Mouse (Mus musculus): ENCODE measurements at regions not wholly inside any gene's neighbourhood (a gene's known extent, or its start where the extent isn't known, plus 50 kb on each side); places are given as distances from the start of the nearest gene placed in this dataset.
"Not testable (repeated sequence)": the region's sequence is repeated elsewhere in the genome, so short reads cannot be mapped to it uniquely, and the experiment has no call there.

- Histone ChIP-seq H3K9ac (replicated peaks; ENCODE audit: low read length) (no peak overlapping the region), H3K4me1 (ENCODE audit: control insufficient read depth, insufficient read depth, low read length) (no peaks in the 10 kb centered on the region), H3K4me2 (ENCODE audit: low read depth, low read length) (no peak overlapping the region), H3K9me3 (replicated peaks; ENCODE audit: control insufficient read depth, low read length) (no peaks in the 10 kb centered on the region), H3K27me3 (ENCODE audit: control insufficient read depth, insufficient read depth, low read length) (no peaks in the 10 kb centered on the region), H3K4me3 (ENCODE audit: low read depth, low read length) (no peak overlapping the region), H3K36me3 (replicated peaks; ENCODE audit: control insufficient read depth, insufficient read depth, low read depth, low read length) (no peaks in the 10 kb centered on the region), H3K27ac (replicated peaks; ENCODE audit: low read depth, low read length) (no peak overlapping the region)
- DNase-seq (ENCODE audit: low spot score) (no peak), ATAC-seq (replicated peaks; ENCODE audit: insufficient number of reproducible peaks, low FRiP score, low TSS enrichment, low read depth) (no peak)
- 94% methylated on average over 6 of the region's 6 CpGs for WGBS
These were observed 168.9 kb upstream of the Plcz1 start for GRCm38 (mm10) chr6:140210141-140210540.

- no peaks in the 10 kb centered on the region for H3K4me1 ChIP-seq (ENCODE audit: control insufficient read depth, insufficient read depth, low read length)
- H3K9me3 ChIP-seq (replicated peaks; ENCODE audit: control insufficient read depth, low read length), result no peaks in the 10 kb centered on the region
- ATAC-seq (replicated peaks; ENCODE audit: insufficient number of reproducible peaks, low FRiP score, low TSS enrichment, low read depth) (no peak), DNase-seq (ENCODE audit: low spot score) (no peak)
- no peak overlapping the region for H3K4me2 ChIP-seq (ENCODE audit: low read depth, low read length)
- H3K36me3 ChIP-seq (replicated peaks; ENCODE audit: control insufficient read depth, insufficient read depth, low read depth, low read length), result no peaks in the 10 kb centered on the region
- no peak overlapping the region for H3K4me3 ChIP-seq (ENCODE audit: low read depth, low read length)
- H3K27ac ChIP-seq (replicated peaks; ENCODE audit: low read depth, low read length), result no peak overlapping the region
- WGBS, result 71% methylated on average over 14 of the region's 14 CpGs
- no peaks in the 10 kb centered on the region for H3K27me3 ChIP-seq (ENCODE audit: control insufficient read depth, insufficient read depth, low read length)
- no peak overlapping the region for H3K9ac ChIP-seq (replicated peaks; ENCODE audit: low read length)
These were observed 167.8 kb upstream of the Plcz1 start for GRCm38 (mm10) chr6:140209083-140209482.

- Histone ChIP-seq H3K9me3 (replicated peaks; ENCODE audit: control insufficient read depth, low read length) (no peaks in the 10 kb centered on the region), H3K36me3 (replicated peaks; ENCODE audit: control insufficient read depth, insufficient read depth, low read depth, low read length) (no peaks in the 10 kb centered on the region), H3K4me2 (ENCODE audit: low read depth, low read length) (no peak overlapping the region), H3K4me3 (ENCODE audit: low read depth, low read length) (no peak overlapping the region), H3K4me1 (ENCODE audit: control insufficient read depth, insufficient read depth, low read length) (no peaks in the 10 kb centered on the region), H3K27ac (replicated peaks; ENCODE audit: low read depth, low read length) (no peak overlapping the region), H3K9ac (replicated peaks; ENCODE audit: low read length) (no peak overlapping the region), H3K27me3 (ENCODE audit: control insufficient read depth, insufficient read depth, low read length) (no peaks in the 10 kb centered on the region)
- ATAC-seq (replicated peaks; ENCODE audit: insufficient number of reproducible peaks, low FRiP score, low TSS enrichment, low read depth), result no peak
- 77% methylated on average over 3 of the region's 3 CpGs for WGBS
- no peak for DNase-seq (ENCODE audit: low spot score)
These were observed 167.1 kb upstream of the Plcz1 start for GRCm38 (mm10) chr6:140208375-140208774.

- not testable (repeated sequence) for H3K36me3 ChIP-seq (replicated peaks; ENCODE audit: control insufficient read depth, insufficient read depth, low read depth, low read length); H3K4me1 ChIP-seq (ENCODE audit: control insufficient read depth, insufficient read depth, low read length); H3K9ac ChIP-seq (replicated peaks; ENCODE audit: low read length); DNase-seq (ENCODE audit: low spot score); ATAC-seq (replicated peaks; ENCODE audit: insufficient number of reproducible peaks, low FRiP score, low TSS enrichment, low read depth); H3K27me3 ChIP-seq (ENCODE audit: control insufficient read depth, insufficient read depth, low read length); H3K9me3 ChIP-seq (replicated peaks; ENCODE audit: control insufficient read depth, low read length); H3K27ac ChIP-seq (replicated peaks; ENCODE audit: low read depth, low read length); H3K4me3 ChIP-seq (ENCODE audit: low read depth, low read length); H3K4me2 ChIP-seq (ENCODE audit: low read depth, low read length)
- 87% methylated on average over 11 of the region's 11 CpGs for WGBS
These were observed 165.4 kb upstream of the Plcz1 start for GRCm38 (mm10) chr6:140206676-140207075.

GRCm38 (mm10) chr6:140201356-140201755, 160.1 kb upstream of the Plcz1 start:
- no peaks in the 10 kb centered on the region for H3K4me1 ChIP-seq (ENCODE audit: control insufficient read depth, insufficient read depth, low read length)
- WGBS, result 81% methylated on average over 1 of the region's 1 CpGs
- DNase-seq (ENCODE audit: low spot score) (no peak), ATAC-seq (replicated peaks; ENCODE audit: insufficient number of reproducible peaks, low FRiP score, low TSS enrichment, low read depth) (no peak)
- H3K36me3 ChIP-seq (replicated peaks; ENCODE audit: control insufficient read depth, insufficient read depth, low read depth, low read length), result no peaks in the 10 kb centered on the region
- H3K27ac ChIP-seq (replicated peaks; ENCODE audit: low read depth, low read length), result no peak overlapping the region
- H3K4me2 ChIP-seq (ENCODE audit: low read depth, low read length), result no peak overlapping the region
- H3K9me3 ChIP-seq (replicated peaks; ENCODE audit: control insufficient read depth, low read length), result no peaks in the 10 kb centered on the region
- no peak overlapping the region for H3K9ac ChIP-seq (replicated peaks; ENCODE audit: low read length)
- H3K27me3 ChIP-seq (ENCODE audit: control insufficient read depth, insufficient read depth, low read length), result no peaks in the 10 kb centered on the region
- H3K4me3 ChIP-seq (ENCODE audit: low read depth, low read length), result no peak overlapping the region

GRCm38 (mm10) chr6:140200322-140200721, 159.1 kb upstream of the Plcz1 start:
- Histone ChIP-seq H3K4me2 (ENCODE audit: low read depth, low read length) (no peak overlapping the region), H3K9me3 (replicated peaks; ENCODE audit: control insufficient read depth, low read length) (no peaks in the 10 kb centered on the region), H3K4me1 (ENCODE audit: control insufficient read depth, insufficient read depth, low read length) (no peaks in the 10 kb centered on the region), H3K4me3 (ENCODE audit: low read depth, low read length) (no peak overlapping the region), H3K27ac (replicated peaks; ENCODE audit: low read depth, low read length) (no peak overlapping the region), H3K27me3 (ENCODE audit: control insufficient read depth, insufficient read depth, low read length) (no peaks in the 10 kb centered on the region), H3K9ac (replicated peaks; ENCODE audit: low read length) (no peak overlapping the region), H3K36me3 (replicated peaks; ENCODE audit: control insufficient read depth, insufficient read depth, low read depth, low read length) (no peaks in the 10 kb centered on the region)
- no peak for DNase-seq (ENCODE audit: low spot score)
- no peak for ATAC-seq (replicated peaks; ENCODE audit: insufficient number of reproducible peaks, low FRiP score, low TSS enrichment, low read depth)
- WGBS, result 81% methylated on average over 5 of the region's 5 CpGs

- DNase-seq (ENCODE audit: low spot score), result no peak
- H3K36me3 ChIP-seq (replicated peaks; ENCODE audit: control insufficient read depth, insufficient read depth, low read depth, low read length), result no peaks in the 10 kb centered on the region
- no peak overlapping the region for H3K9ac ChIP-seq (replicated peaks; ENCODE audit: low read length)
- H3K9me3 ChIP-seq (replicated peaks; ENCODE audit: control insufficient read depth, low read length), result no peaks in the 10 kb centered on the region
- H3K27me3 ChIP-seq (ENCODE audit: control insufficient read depth, insufficient read depth, low read length), result no peaks in the 10 kb centered on the region
- no peak for ATAC-seq (replicated peaks; ENCODE audit: insufficient number of reproducible peaks, low FRiP score, low TSS enrichment, low read depth)
- no peaks in the 10 kb centered on the region for H3K4me1 ChIP-seq (ENCODE audit: control insufficient read depth, insufficient read depth, low read length)
- 86% methylated on average over 6 of the region's 6 CpGs for WGBS
- H3K27ac ChIP-seq (replicated peaks; ENCODE audit: low read depth, low read length), result no peak overlapping the region
- no peak overlapping the region for H3K4me3 ChIP-seq (ENCODE audit: low read depth, low read length)
- no peak overlapping the region for H3K4me2 ChIP-seq (ENCODE audit: low read depth, low read length)
These were observed 156.8 kb upstream of the Plcz1 start for GRCm38 (mm10) chr6:140198036-140198435.

- Histone ChIP-seq H3K4me1 (ENCODE audit: control insufficient read depth, insufficient read depth, low read length) (no peaks in the 10 kb centered on the region), H3K36me3 (replicated peaks; ENCODE audit: control insufficient read depth, insufficient read depth, low read depth, low read length) (no peaks in the 10 kb centered on the region), H3K4me3 (ENCODE audit: low read depth, low read length) (no peak overlapping the region), H3K9me3 (replicated peaks; ENCODE audit: control insufficient read depth, low read length) (no peaks in the 10 kb centered on the region), H3K27ac (replicated peaks; ENCODE audit: low read depth, low read length) (no peak overlapping the region), H3K4me2 (ENCODE audit: low read depth, low read length) (no peak overlapping the region), H3K27me3 (ENCODE audit: control insufficient read depth, insufficient read depth, low read length) (no peaks in the 10 kb centered on the region), H3K9ac (replicated peaks; ENCODE audit: low read length) (no peak overlapping the region)
- DNase-seq (ENCODE audit: low spot score) (no peak), ATAC-seq (replicated peaks; ENCODE audit: insufficient number of reproducible peaks, low FRiP score, low TSS enrichment, low read depth) (no peak)
- 84% methylated on average over 8 of the region's 8 CpGs for WGBS
These were observed 155.9 kb upstream of the Plcz1 start for GRCm38 (mm10) chr6:140197113-140197675.
